Mouse (Mus musculus) bone marrow, adult 2 months (tissue): ENCODE data around the gene Tmem160.

Experiments used
- CTCF ChIP-seq: fragments of 200-500 bp; IDR thresholded peaks from 2 replicates; pipeline ENCODE4 v1.5.1; 2011; ENCODE audit warnings: low read length, control low read depth; ENCODE audit not compliant: control insufficient read depth, insufficient read depth
- POLR2A ChIP-seq: fragments of 200-500 bp; IDR thresholded peaks from 2 replicates; pipeline ENCODE4 v1.6.1; 2011; ENCODE audit warnings: low read depth, mild to moderate bottlenecking, control low read depth, low read length, borderline replicate concordance; ENCODE audit not compliant: control insufficient read depth

- TF ChIP-seq POLR2A (no peak), CTCF (no peak)
Measured at GRCm38 (mm10) chr7:16425721-16426120, 26.9 kb upstream of the Tmem160 start.
